In the genomic region with DNA sequence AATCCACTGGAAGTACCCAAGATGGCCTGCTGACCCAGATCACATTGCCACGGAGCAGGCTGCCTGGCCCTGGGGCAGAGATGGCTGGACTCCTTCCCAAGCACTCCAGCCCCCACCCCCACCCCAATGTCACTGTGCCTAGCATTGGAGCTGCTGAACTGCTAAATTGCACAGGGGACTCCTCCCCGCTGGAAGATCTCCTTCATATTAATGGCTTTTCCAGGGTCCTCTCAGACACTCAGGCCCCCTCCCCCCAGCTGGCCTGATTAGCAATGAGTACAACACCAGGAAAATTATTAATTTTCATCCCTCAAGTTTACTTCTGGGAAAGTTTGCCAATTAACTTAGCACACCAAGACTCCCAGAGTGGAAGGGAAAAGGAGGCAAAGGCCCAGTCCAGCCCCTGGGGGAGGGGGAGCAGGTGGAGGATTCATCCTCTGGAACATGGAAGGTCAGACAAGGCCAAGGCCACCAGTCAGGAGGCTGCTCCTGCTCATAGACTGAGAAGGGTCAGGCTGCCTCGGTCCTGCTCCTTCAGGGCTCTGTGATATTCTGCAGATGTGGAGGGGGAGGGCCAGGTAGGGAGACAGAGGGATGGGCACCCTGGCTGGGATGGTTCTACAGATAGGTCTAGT, we compare ENCODE assay signal across 9 mouse cellular contexts. TPM values are rescaled to one million over a fixed set of nuclear protein-coding genes. Genes with fewer than 3 reads are reported as not detected.
A peak's percentile ranks its signal among the peaks of the same experiment; 100 is the strongest.
DNase-seq lines count a peak whose midpoint lies in the region; ATAC-seq and TF ChIP-seq lines count a peak whose summit lies in the region.
"Had no signal": no experiment of that assay in that cellular context is flagged by ENCODE, and none has a peak within 500 bp of the region (broad histone marks: within the 10 kb centered on the region; RNA-seq: fewer than 3 reads in every experiment).

No protein-coding gene starts in this region.

- no peak for ATAC-seq in heart, embryonic 13.5 days (ENCODE audit: extremely low read depth, insufficient number of reproducible peaks, low FRiP score, low TSS enrichment)
- no peak for ATAC-seq in embryonic facial prominence, embryonic 11.5 days (replicated peaks; ENCODE audit: insufficient number of reproducible peaks, low FRiP score, low TSS enrichment, low read depth)
- ATAC-seq in liver, postnatal 0 days, result no peak

- TF ChIP-seq CTCF in liver, postnatal 0 days (IDR thresholded peaks at IDR 0.05; ENCODE audit: low read depth), result no peak

- intact Hi-C loops in heart, postnatal 10 days (cut with DNase I), result no loop called here
- intact Hi-C loops in left cerebral cortex, postnatal 14 days (cut with DNase I), result no loop called here

- H3K36me3 ChIP-seq in heart, embryonic 13.5 days, result peaks cover 2% of the 10 kb centered on the region; the same call in 1 of the 2 replicates
- no peaks in the 10 kb centered on the region for H3K36me3 ChIP-seq in ES-E14 (ENCODE audit: control insufficient read depth, insufficient read depth, low read length, poor library complexity, severe bottlenecking)
- no peaks in the 10 kb centered on the region; the same call in 1 of the 2 replicates for H3K36me3 ChIP-seq in embryonic facial prominence, embryonic 11.5 days (replicated peaks; ENCODE audit: control insufficient read depth, insufficient read depth, low read depth, low read length)
- H3K36me3 ChIP-seq in liver, postnatal 0 days (replicated peaks; ENCODE audit: insufficient read depth, low read length), result no peaks in the 10 kb centered on the region
- H3K36me3 ChIP-seq: embryonic facial prominence, embryonic 12.5 days had no signal

- no peak overlapping the region for H3K4me3 ChIP-seq in heart, embryonic 13.5 days
- no peak overlapping the region for H3K4me3 ChIP-seq in ES-E14 (ENCODE audit: insufficient read depth in 1 of 2, low read depth in 1 of 2, low read length in 2 of 2, poor library complexity in 1 of 2, severe bottlenecking in 1 of 2)
- H3K4me3 ChIP-seq in embryonic facial prominence, embryonic 11.5 days (ENCODE audit: low read depth, low read length), result no peak overlapping the region
- no peak overlapping the region for H3K4me3 ChIP-seq in liver, postnatal 0 days (ENCODE audit: low read depth, low read length)
- H3K4me3 ChIP-seq: embryonic facial prominence, embryonic 12.5 days had no signal

- no peaks in the 10 kb centered on the region for H3K27me3 ChIP-seq in heart, embryonic 13.5 days (replicated peaks)
- no peaks in the 10 kb centered on the region for H3K27me3 ChIP-seq in embryonic facial prominence, embryonic 11.5 days (ENCODE audit: control insufficient read depth, insufficient read depth, low read length)
- H3K27me3 ChIP-seq in liver, postnatal 0 days (ENCODE audit: insufficient read depth, low read length), result peaks cover 26% of the 10 kb centered on the region
- H3K27me3 ChIP-seq: embryonic facial prominence, embryonic 12.5 days had no signal

- peaks cover 56% of the 10 kb centered on the region for H3K4me1 ChIP-seq in heart, embryonic 13.5 days
- H3K4me1 ChIP-seq in ES-E14 (ENCODE audit: control insufficient read depth in 2 of 2, insufficient read depth in 2 of 2, low read length in 2 of 2, poor library complexity in 1 of 2), result peaks cover 21 to 31% of the 10 kb centered on the region in 2 experiments
- peaks cover 17% of the 10 kb centered on the region for H3K4me1 ChIP-seq in embryonic facial prominence, embryonic 11.5 days (ENCODE audit: control insufficient read depth, insufficient read depth, low read length)
- H3K4me1 ChIP-seq in liver, postnatal 0 days (ENCODE audit: insufficient read depth), result peaks cover 8% of the 10 kb centered on the region; the same call in 1 of the 2 replicates

- in situ Hi-C loops in ES-E14 (cut with MboI; ENCODE audit: low sequenced_read_pairs in 2 of 2, unreplicated experiment in 2 of 2), result no loop called here

- H3K27ac ChIP-seq in heart, embryonic 13.5 days (replicated peaks), result no peak overlapping the region
- H3K27ac ChIP-seq in ES-E14 (ENCODE audit: insufficient read depth, low read depth, low read length, poor library complexity, severe bottlenecking), result peak overlapping the region; percentile 45; the same call in 1 of the 2 replicates
- H3K27ac ChIP-seq in embryonic facial prominence, embryonic 11.5 days (replicated peaks; ENCODE audit: low read depth, low read length), result no peak overlapping the region
- H3K27ac ChIP-seq in liver, postnatal 0 days (ENCODE audit: low read depth), result no peak overlapping the region

- no peak for DNase-seq in heart, postnatal 10 days
- DNase-seq in ES-E14 (ENCODE audit: low read depth, low spot score), result no peak
- no peak for DNase-seq in embryonic facial prominence, embryonic 11.5 days (ENCODE audit: low spot score)
- DNase-seq in kidney, postnatal 4 days, result peak; percentile 69 to 82
- DNase-seq in left cerebral cortex, postnatal 14 days (ENCODE audit: low spot score in 2 of 2), result no peak
- DNase-seq in spleen, postnatal 4 days (ENCODE audit: low spot score in 2 of 2), result no peak
- no peak for DNase-seq in liver, postnatal 0 days

- WGBS in heart, embryonic 13.5 days, result 36% methylated on average over 3 of the region's 3 CpGs
- WGBS in embryonic facial prominence, embryonic 11.5 days, result 19% methylated on average over 3 of the region's 3 CpGs
- WGBS in liver, postnatal 0 days (ENCODE audit: insufficient replicate concordance), result 50% methylated on average over 3 of the region's 3 CpGs

- H3K9ac ChIP-seq in heart, embryonic 13.5 days, result 0 out of 2 replicates have a peak overlapping the region, but pooled peaks have one; percentile 37
- H3K9ac ChIP-seq in ES-E14 (ENCODE audit: insufficient read depth, low read depth, low read length, poor library complexity, severe bottlenecking), result no peak overlapping the region
- 0 out of 2 replicates have a peak overlapping the region, but pooled peaks have one; percentile 13 for H3K9ac ChIP-seq in embryonic facial prominence, embryonic 11.5 days (replicated peaks; ENCODE audit: low read length)
- H3K9ac ChIP-seq in liver, postnatal 0 days (replicated peaks), result no peak overlapping the region
- H3K9ac ChIP-seq: embryonic facial prominence, embryonic 12.5 days had no signal

- H3K4me2 ChIP-seq in heart, embryonic 13.5 days, result no peak overlapping the region
- H3K4me2 ChIP-seq in embryonic facial prominence, embryonic 11.5 days (ENCODE audit: low read depth, low read length), result no peak overlapping the region
- no peak overlapping the region for H3K4me2 ChIP-seq in liver, postnatal 0 days (ENCODE audit: low read depth, low read length)
- H3K4me2 ChIP-seq: embryonic facial prominence, embryonic 12.5 days had no signal

- H3K9me3 ChIP-seq in heart, embryonic 13.5 days, result no peaks in the 10 kb centered on the region
- no peaks in the 10 kb centered on the region for H3K9me3 ChIP-seq in ES-E14 (ENCODE audit: control insufficient read depth, insufficient read depth, low read depth, low read length)
- H3K9me3 ChIP-seq in embryonic facial prominence, embryonic 11.5 days (replicated peaks; ENCODE audit: control insufficient read depth, low read length), result no peaks in the 10 kb centered on the region
- H3K9me3 ChIP-seq in liver, postnatal 0 days (ENCODE audit: low read length), result no peaks in the 10 kb centered on the region
- H3K9me3 ChIP-seq: embryonic facial prominence, embryonic 12.5 days had no signal

- TF ChIP-seq EP300 in liver, postnatal 0 days (IDR thresholded peaks at IDR 0.05; ENCODE audit: low read depth), result no peak

TF ChIP-seq in ES-E14, 5 proteins besides CTCF, POLR2A, EP300 and RAD21:
- no peak for TF ChIP-seq ZC3H11A (IDR thresholded peaks at IDR 0.05; ENCODE audit: borderline replicate concordance, low read depth, low read length)
- TF ChIP-seq HCFC1 (IDR thresholded peaks at IDR 0.05; ENCODE audit: borderline replicate concordance, insufficient read depth, low read length), result no peak
- TF ChIP-seq MAFK (IDR thresholded peaks at IDR 0.05; ENCODE audit: insufficient read depth, low read depth, low read length), result no peak
- no peak for TF ChIP-seq ZNF384 (IDR thresholded peaks at IDR 0.05; ENCODE audit: low read depth, low read length)
- no peak for TF ChIP-seq CHD2 (IDR thresholded peaks at IDR 0.05; ENCODE audit: low read depth, low read length)
TF ChIP-seq in ES-E14: peak in this region for 0.

RNA-seq across cellular contexts. Expression of gene Slc38a10, which starts 31.4 kb away (rescaled TPM):
- polyA plus RNA-seq in heart, embryonic 13.5 days (2015; fragmentation: Nextera tagmentation; extraction: Ambion mirVana), result 83.7 and 88.0 TPM in 2 replicates
- 100 to 1,000 TPM; 104 to 116 TPM for total RNA-seq in heart, postnatal 10 days (2021)
- 146 and 216 TPM in 2 replicates for total RNA-seq in ES-E14 (2012; rRNA removed)
- polyA plus RNA-seq in embryonic facial prominence, embryonic 11.5 days (2014; fragmentation: Nextera tagmentation; extraction: Ambion mirVana), result 47.8 and 50.0 TPM in 2 replicates
- total RNA-seq in left cerebral cortex, postnatal 14 days (2021), result 10 to 100 TPM; 94.9 to 95.2 TPM
- 25.0 and 28.0 TPM in 2 replicates for polyA plus RNA-seq in liver, postnatal 0 days (2015; fragmentation: Nextera tagmentation; extraction: Ambion mirVana)

RNA-seq across cellular contexts. Expression of gene Bahcc1, which starts 50.2 kb away (rescaled TPM):
- 4.4 and 5.2 TPM in 2 replicates for polyA plus RNA-seq in heart, embryonic 13.5 days (2015; fragmentation: Nextera tagmentation; extraction: Ambion mirVana)
- 10 to 100 TPM in 1 of 2 experiments, 1 to 10 TPM in 1; 8.8 to 14.1 TPM for total RNA-seq in heart, postnatal 10 days (2021)
- 11.7 and 16.3 TPM in 2 replicates for total RNA-seq in ES-E14 (2012; rRNA removed)
- polyA plus RNA-seq in embryonic facial prominence, embryonic 11.5 days (2014; fragmentation: Nextera tagmentation; extraction: Ambion mirVana), result 13.5 and 15.2 TPM in 2 replicates
- 10 to 100 TPM; 16.4 to 17.6 TPM for total RNA-seq in left cerebral cortex, postnatal 14 days (2021)
- polyA plus RNA-seq in liver, postnatal 0 days (2015; fragmentation: Nextera tagmentation; extraction: Ambion mirVana), result 1.1 and 1.2 TPM in 2 replicates

Comparison
In these comparisons a context has a peak if more than half of its experiments do, and no peak if none do; other contexts are left out.
1. H3K9ac ChIP-seq: peak in heart, embryonic 13.5 days (single experiment) and embryonic facial prominence, embryonic 11.5 days (single experiment); none in ES-E14 (single experiment) and liver, postnatal 0 days (single experiment).
2. DNase-seq: peak in kidney, postnatal 4 days (2 of 2); none in heart, postnatal 10 days (0 of 2), ES-E14 (single experiment), embryonic facial prominence, embryonic 11.5 days (single experiment), left cerebral cortex, postnatal 14 days (0 of 2), spleen, postnatal 4 days (0 of 2) and liver, postnatal 0 days (single experiment).